Mouse (Mus musculus) G1E (cell line): ENCODE data around the gene Cdx2. TPM values are rescaled to one million over a fixed set of nuclear protein-coding genes. Genes with fewer than 3 reads are reported as not detected.

ENCODE experiments used
- ATAC-seq: 2 replicates; pipeline ENCODE4 v1.8.0; 2016; ENCODE audit warnings: mild to moderate bottlenecking; ENCODE audit not compliant: insufficient number of reproducible peaks, poor library complexity, low FRiP score, severe bottlenecking; ENCODE audit errors: extremely low read depth
- DNase-seq: peaks from one replicate; pipeline ENCODE4 v3.0.0; 2012; ENCODE audit warnings: low spot score
- H3K27me3 ChIP-seq: 2 replicates; pipeline ENCODE4 v1.6.1; 2012; ENCODE audit warnings: mild to moderate bottlenecking, low read length, inconsistent platforms; ENCODE audit not compliant: insufficient read depth
- H3K36me3 ChIP-seq: replicated peaks from 2 replicates; pipeline ENCODE3; 2012; ENCODE audit warnings: mild to moderate bottlenecking, inconsistent platforms
- H3K4me1 ChIP-seq: 2 replicates; pipeline ENCODE4 v1.6.1; 2012; ENCODE audit warnings: low read depth, low read length, inconsistent platforms, mixed read lengths; ENCODE audit not compliant: insufficient read depth
- H3K4me3 ChIP-seq: 2 replicates; pipeline ENCODE4 v1.5.1; 2012; ENCODE audit warnings: low read depth, mild to moderate bottlenecking, inconsistent platforms, low read length, moderate library complexity, mixed read lengths
- H3K9me3 ChIP-seq: replicated peaks from 2 replicates; pipeline ENCODE4 v1.6.1; 2012; ENCODE audit warnings: inconsistent platforms
- CTCF ChIP-seq: IDR thresholded peaks from 2 replicates; pipeline ENCODE4 v1.5.1; 2012; ENCODE audit warnings: low read depth, low read length, inconsistent platforms, mixed read lengths
- GATA1 ChIP-seq: IDR thresholded peaks from 2 replicates; pipeline ENCODE4 v1.6.1; 2012; ENCODE audit warnings: borderline replicate concordance, low read length, inconsistent platforms, mixed read lengths
- GATA2 ChIP-seq: IDR thresholded peaks from 2 replicates; pipeline ENCODE4 v1.6.1; 2012; ENCODE audit warnings: low read depth, low read length, inconsistent platforms, borderline replicate concordance
- POLR2AphosphoS5 ChIP-seq: IDR thresholded peaks from 2 replicates; pipeline ENCODE4 v1.6.1; 2012; ENCODE audit warnings: low read depth, low read length, inconsistent platforms; ENCODE audit not compliant: insufficient replicate concordance
- TAL1 ChIP-seq: conservative IDR thresholded peaks from 2 replicates; pipeline ENCODE4 v1.6.1; 2012; ENCODE audit warnings: low read depth, low read length, inconsistent platforms, mixed read lengths
- polyA plus RNA-seq: library from polyadenylated mRNA; stranded (reverse); fragments of >175 nt; gene quantifications from 2 replicates; pipeline ENCODE4 v1.2.3, GENCODE M21; 2012
- total RNA-seq, 2 experiments: library from RNA; stranded (forward) in 1 of 2; stranded (reverse) in 1 of 2; fragments of 200-1000 nt in 1 of 2; fragments of >200 nt in 1 of 2; fragmentation: Nextera tagmentation in 1 of 2; gene quantifications; 2 replicates each; pipeline ENCODE4 v1.2.3; 2014 to 2017

Gene Cdx2
- total and polyA plus RNA-seq, 3 experiments: not detected

DNA sequence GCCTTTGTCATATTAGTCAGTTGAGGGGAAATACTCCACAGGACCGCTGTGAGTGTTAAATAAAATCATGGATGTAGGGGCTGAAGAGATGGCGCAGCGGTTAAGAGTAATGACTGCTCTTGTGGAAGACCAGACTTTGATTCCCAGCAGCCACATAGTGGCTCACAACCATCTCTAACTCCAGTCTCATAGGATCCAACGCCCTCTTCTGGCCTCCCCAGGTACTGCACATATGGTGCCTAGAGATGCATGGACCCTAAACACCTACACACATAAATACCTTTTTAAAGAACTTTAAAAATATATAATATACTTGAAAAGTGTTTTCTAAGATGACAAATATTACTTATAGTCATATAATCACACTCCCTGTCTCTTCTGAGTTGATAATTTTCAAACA is 22.7 kb downstream of the Cdx2 start:
- H3K9me3 ChIP-seq: no peaks in the 10 kb centered on the region

DNA sequence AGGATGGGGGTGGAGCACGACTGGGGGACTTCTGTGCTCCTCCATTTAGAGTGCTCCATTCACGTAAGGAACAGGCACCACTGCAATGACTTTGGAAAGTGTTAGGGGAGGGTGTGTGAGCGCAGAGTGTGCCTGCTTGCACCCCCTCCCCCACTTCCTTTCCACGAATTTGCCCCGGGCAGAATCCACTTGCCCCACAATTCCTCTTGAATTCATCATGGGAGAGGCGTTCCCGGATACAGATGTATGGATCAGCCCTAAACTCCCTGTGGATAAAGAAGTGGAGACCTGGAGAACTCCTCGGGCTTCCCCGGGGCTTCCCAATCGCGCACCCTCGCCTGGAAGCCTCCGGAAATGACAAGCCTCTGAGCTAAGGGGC is 29.5 kb downstream of the Cdx2 start:
- Histone ChIP-seq H3K9me3 (no peaks in the 10 kb centered on the region), H3K36me3 (no peaks in the 10 kb centered on the region), H3K4me1 (no peaks in the 10 kb centered on the region), H3K27me3 (peaks cover 22% of the 10 kb centered on the region), H3K4me3 (no peak overlapping the region)
- ATAC-seq (no peak), DNase-seq (no peak)
- TF ChIP-seq POLR2AphosphoS5: no peak
- no peak for TF ChIP-seq TAL1
- no peak for TF ChIP-seq GATA2
- TF ChIP-seq CTCF: no peak

More for the DNA sequence above, 22.7 kb downstream of the Cdx2 start:
- TF ChIP-seq GATA2 (no peak), CTCF (0 out of 2 replicates have a peak, but pooled peaks have one; percentile 12)
- Histone ChIP-seq H3K4me1 (no peaks in the 10 kb centered on the region), H3K4me3 (no peak overlapping the region), H3K36me3 (no peaks in the 10 kb centered on the region), H3K27me3 (peaks cover 3% of the 10 kb centered on the region; the same call in 1 of the 2 replicates)
- DNase-seq (no peak), ATAC-seq (no peak)

DNA sequence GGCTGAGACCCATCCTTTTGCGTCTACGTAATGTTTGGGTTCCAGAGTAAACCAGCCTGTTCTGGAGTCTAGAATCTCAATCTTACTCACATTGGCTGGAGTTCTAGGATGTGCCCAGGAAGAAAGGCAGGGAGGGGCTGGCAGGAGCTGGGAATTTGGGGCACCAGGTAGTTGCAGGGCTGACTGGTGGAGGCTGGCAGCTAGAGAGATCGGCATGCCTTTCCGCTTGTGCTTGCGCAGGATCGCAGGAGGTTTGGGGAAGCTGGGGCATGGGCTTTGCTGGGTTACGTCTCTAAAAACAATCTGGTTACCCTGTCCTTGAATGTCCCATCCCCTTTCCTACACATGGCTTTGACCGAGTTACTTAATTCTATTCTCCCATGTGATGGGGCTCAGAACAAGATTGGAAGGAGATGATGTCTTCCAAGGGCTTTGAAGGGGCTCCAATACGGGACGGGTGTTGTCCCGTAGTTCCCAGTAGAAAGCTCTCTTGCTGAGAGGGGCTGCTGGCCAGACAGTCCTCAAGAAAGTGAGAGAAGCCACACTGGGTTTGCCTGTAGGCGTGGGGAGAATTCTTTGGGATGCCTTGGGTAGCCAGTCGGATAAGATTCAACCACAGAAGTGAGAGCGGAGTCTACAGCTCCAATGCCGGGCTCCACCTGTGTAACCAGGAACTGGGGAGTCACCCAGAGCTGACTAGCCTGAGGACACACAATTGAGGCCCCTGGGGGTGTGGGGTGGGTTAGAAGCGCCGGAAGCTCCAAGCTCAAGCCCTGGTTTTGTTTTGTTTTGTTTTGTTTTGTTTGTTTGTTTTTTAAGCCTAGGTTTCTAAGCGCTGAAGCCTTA is 30.1 kb downstream of the Cdx2 start:
- TF ChIP-seq GATA2 (no peak), POLR2AphosphoS5 (no peak), CTCF (no peak), GATA1 (no peak), TAL1 (no peak)
- no peak for DNase-seq
- H3K4me3 ChIP-seq: no peak overlapping the region
- no peaks in the 10 kb centered on the region for H3K4me1 ChIP-seq
- no peaks in the 10 kb centered on the region for H3K36me3 ChIP-seq
- no peak for ATAC-seq
- no peaks in the 10 kb centered on the region for H3K9me3 ChIP-seq
- peaks cover 22% of the 10 kb centered on the region for H3K27me3 ChIP-seq

DNA sequence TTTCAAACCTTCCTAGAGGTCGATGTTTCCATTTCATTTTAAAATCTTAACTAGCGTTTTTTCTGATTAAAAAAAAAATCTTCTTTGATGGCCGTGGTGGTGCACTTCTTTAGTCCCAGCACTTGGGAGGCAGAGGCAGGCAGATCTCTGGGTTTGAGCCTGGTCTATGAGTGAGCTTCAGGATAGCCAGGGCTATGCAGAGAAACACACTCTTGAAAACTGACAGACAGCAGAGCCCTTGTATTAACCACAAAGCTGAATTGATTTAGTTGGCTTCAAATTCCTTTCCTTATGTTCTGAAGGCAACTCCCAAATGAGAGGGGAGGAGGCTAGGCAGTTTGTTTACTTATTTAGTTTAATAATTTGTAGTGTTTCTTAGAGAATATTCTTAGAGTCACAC is 31.3 kb downstream of the Cdx2 start:
- Histone ChIP-seq H3K9me3 (no peaks in the 10 kb centered on the region), H3K4me3 (no peak overlapping the region), H3K36me3 (no peaks in the 10 kb centered on the region), H3K4me1 (no peaks in the 10 kb centered on the region), H3K27me3 (peaks cover 27% of the 10 kb centered on the region)
- ATAC-seq (no peak), DNase-seq (no peak)
- TF ChIP-seq GATA2 (no peak), TAL1 (no peak), GATA1 (no peak), POLR2AphosphoS5 (no peak), CTCF (no peak)

DNA sequence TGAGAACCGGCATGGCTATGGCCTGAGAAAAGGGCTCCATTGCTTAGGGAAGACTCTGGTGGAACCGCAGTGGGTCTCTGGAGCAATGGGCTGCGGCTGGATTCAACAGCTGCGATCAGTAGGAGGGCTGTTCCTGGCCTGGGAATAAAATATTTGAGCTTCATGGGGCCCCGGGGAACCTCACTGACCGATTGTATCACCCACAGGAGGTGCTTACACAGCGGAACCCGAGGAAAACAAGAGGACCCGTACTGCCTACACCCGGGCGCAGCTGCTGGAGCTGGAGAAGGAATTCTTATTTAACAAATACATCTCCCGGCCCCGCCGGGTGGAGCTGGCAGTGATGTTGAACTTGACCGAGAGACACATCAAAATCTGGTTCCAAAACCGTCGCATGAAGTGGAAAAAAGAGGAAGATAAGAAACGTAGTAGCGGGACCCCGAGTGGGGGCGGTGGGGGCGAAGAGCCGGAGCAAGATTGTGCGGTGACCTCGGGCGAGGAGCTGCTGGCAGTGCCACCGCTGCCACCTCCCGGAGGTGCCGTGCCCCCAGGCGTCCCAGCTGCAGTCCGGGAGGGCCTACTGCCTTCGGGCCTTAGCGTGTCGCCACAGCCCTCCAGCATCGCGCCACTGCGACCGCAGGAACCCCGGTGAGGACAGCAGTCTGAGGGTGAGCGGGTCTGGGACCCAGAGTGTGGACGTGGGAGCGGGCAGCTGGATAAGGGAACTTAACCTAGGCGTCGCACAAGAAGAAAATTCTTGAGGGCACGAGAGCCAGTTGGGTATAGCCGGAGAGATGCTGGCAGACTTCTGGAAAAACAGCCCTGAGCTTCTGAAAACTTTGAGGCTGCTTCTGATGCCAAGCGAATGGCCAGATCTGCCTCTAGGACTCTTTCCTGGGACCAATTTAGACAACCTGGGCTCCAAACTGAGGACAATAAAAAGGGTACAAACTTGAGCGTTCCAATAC is 32.6 kb downstream of the Cdx2 start:
- H3K4me3 ChIP-seq: no peak overlapping the region
- TF ChIP-seq CTCF: no peak
- no peak for TF ChIP-seq GATA1
- TF ChIP-seq TAL1: no peak
- no peak for TF ChIP-seq POLR2AphosphoS5
- TF ChIP-seq GATA2: no peak
- no peaks in the 10 kb centered on the region for H3K9me3 ChIP-seq
- DNase-seq (no peak), ATAC-seq (no peak)
- H3K27me3 ChIP-seq: peaks cover 35% of the 10 kb centered on the region
- H3K36me3 ChIP-seq: no peaks in the 10 kb centered on the region
- H3K4me1 ChIP-seq: no peaks in the 10 kb centered on the region

DNA sequence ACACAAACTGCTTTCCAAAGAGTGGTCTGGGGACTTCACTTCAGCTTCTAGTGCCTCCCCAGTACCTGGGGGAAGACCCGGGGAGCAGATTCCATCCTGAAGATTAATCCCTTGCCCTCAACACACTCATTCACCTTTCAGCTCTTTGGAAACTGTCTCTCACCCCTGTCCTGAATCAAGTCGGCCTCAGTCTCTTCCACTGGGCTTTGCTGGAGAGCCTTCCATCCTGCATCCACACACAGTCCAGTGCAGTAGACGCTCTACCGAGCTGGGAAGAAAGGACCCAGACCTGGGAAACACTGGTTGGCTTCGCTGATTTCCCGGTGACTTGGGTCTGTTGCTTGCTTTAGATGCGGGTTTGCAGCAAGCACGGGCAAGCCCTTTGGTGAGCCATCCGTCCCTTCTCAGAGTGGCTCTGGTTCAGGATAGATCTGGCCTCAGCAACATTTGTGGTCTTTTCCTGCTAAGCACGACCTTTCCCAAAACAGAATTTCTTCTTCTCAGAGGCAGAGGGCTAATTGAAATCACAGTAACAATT is 34.2 kb downstream of the Cdx2 start:
- Histone ChIP-seq H3K27me3 (peaks cover 39% of the 10 kb centered on the region), H3K9me3 (no peaks in the 10 kb centered on the region), H3K4me3 (no peak overlapping the region), H3K36me3 (no peaks in the 10 kb centered on the region), H3K4me1 (no peaks in the 10 kb centered on the region)
- ATAC-seq (no peak), DNase-seq (no peak)
- TF ChIP-seq GATA1: no peak
- TF ChIP-seq TAL1: no peak
- TF ChIP-seq POLR2AphosphoS5: no peak
- TF ChIP-seq GATA2: no peak
- no peak for TF ChIP-seq CTCF
